Mouse (Mus musculus) right cerebral cortex, postnatal 4 days (tissue): ENCODE data around the gene Recql5.

Source experiments
- DNase-seq: peaks from one replicate; pipeline ENCODE4 v3.0.0-alpha.2; 2022

Recql5 gene

DNA sequence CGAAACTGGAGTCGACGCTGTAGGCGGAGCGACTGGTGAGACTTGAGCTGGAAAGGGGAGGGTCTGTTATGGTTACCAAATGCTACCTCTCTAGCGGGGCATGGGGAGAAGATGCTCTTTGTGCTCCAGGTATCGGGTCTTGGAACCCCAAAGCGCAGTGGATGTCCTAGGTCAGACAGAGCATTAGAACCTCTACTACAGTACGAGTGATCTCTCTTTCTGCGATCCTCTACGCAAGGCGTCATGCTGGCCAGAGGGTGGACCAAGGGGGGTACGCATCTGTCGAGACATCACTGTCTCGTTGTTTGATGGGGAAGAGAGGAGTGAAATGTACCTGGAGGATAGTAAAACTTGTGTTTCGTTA lies 452 bp upstream of the Recql5 start:
- no peak for DNase-seq

DNA sequence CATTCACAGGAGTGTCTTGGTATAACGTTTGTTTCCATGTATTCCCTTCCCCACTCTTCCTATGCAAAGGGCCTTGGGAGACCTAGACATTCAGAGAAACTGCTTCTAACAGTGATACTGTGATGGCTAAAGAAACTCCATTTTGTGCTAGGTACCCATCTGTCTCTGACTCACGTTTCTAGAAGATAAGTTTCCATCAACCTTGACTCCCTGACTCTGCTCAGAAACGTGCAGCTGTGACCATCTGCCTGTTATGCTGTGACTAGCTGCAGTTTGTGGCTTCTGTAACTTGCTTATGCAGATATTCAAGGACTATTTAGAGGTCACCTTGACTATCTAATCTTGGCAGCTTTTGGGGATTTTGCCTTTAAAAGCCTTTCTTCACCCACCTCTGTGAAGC lies 2.0 kb downstream of the Recql5 start:
- no peak for DNase-seq

DNA sequence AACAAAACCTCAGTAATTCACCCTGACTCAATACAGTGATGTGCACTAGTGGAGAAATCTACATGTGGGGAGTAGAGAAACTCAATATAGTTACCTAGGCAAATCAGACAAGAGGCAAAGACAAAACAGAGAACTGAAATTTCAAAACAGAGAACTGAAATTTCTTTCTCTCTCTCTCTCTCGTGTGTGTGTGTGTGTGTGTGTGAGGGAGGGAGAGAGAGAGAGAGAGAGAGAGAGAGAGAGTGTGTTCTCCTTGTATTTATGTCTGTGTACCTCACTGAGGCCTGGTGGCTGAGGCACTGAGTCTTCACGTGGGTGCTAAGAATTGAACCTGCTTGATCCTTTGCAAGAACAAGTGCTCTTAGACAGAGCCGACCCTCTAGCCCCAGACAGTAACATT lies 3.5 kb downstream of the Recql5 start:
- DNase-seq: no peak

DNA sequence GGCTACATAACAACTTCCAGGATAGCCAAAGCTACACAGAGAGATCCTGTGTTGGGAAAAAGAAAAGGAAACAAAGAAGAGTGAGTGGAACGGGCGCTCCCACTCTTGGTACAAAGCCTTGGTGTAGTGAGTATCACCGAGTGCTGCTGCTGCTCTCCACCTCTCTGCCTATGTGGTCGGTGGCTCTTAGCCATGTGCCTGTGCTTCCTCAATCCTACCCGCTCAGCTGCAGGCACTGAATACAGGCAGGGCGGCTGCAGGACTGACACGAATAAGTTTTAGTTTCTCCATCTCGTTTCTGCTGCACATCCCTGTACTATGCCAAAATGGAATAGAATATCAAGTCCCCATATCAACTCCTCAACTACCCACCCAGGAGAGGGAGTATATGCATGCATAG lies 4.2 kb downstream of the Recql5 start:
- no peak for DNase-seq

DNA sequence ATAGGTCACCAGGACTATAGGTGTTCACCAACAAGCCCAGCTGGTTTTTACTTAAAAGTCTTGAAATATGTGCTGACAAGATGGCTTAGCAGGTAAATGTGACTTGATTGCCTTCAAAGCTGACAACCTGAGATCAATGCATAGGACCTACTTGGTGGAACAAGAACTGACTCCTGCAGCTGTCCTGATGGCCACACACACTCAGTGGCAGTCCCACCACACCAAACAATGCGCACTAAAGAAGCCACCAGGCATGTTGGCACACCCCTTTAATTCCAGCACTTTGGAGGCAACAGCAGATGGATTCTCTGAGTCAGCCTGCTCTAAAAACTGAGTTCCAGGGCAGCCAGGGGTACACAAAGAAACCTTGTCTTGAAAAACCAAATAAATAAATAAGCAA lies 11.3 kb downstream of the Recql5 start:
- no peak for DNase-seq

DNA sequence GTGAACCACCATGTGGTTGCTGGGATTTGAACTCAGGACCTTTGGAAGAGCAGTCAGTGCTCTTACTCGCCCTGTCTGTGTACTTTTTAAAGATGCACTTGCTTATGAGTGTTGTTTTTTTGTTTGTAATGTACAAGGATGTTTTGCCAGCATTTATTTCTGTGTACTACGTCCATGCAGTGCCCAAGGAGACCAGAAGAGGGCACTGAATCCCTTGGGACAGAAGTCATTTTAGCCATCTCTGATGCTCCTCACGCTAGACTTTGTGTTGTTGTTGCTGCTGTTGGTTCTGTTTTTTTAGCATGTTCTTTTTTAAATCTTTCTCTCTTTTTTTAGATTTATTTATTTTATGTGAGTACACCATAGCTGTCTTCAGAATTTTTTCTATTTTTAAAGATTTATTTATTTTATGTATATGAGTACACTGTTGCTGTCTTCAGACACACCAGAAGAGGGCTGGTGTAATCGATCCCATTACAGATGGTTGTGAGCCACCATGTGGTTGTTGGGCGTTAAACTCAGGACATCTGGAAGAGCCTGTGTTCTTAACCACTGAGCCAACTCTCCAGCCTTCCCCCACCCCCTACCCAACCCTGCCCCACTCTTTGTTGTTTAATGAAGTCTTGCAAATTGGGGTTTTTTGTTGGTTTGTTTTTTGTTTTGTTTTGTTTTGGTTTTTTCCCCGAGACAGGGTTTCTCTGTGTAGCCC lies 13.0 kb downstream of the Recql5 start:
- DNase-seq: peak; percentile 32

DNA sequence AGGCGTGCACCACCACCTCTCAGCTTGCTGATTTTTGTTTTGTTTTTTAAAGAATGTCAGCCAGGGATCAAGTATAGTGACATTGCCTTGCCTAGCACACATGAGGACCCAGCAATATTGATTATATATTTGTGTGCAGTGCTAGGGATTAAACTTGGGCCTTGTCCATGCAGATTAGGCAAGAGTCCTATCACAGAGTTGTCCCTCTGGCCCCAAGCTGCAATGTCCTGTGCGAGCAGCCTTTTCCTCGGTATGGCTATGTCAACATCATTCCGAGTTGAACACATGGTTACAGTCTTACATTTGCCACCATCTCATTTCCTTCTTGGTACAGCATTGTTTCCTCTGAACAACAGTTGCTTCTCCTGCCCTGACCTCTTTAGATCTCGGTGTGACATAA lies 14.2 kb downstream of the Recql5 start:
- DNase-seq: no peak

DNA sequence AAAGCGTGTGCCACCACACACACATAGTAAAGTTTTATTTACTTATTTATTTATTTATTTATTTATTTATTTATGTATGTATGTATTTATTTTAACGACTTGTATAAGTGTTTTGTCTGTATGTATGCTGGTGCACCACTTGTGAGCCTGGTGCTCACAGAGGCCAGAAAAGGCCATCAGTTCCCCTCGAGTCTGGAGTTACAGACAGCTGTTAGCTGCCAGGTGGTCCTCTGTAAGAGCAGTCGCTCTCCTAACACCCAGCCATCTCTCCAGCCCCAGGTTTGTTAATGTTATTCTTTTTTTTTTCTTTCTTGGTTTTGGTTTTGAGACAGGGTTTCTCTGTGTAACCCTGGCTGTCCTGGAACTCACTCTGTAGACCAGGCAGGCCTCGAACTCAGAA lies 14.6 kb downstream of the Recql5 start:
- no peak for DNase-seq

DNA sequence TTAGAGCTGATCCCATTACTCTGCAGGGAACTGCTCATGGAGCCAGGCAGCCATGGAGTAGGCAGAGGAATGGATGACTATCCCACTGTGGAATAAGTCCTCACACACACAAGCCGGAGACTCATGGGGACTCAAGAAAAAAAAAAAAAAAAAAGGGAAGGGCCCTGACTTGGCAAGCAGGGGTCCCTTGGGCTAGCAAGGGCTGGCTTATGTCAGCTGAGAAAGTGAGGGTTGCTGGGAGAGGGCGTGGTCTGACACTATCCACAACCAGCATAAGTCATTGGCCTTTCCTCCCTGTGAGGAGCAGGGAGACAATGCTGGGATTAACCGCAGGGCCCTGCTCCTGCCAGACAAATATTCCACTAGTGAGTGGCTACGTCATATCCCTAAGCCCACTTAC lies 16.7 kb downstream of the Recql5 start:
- no peak for DNase-seq

DNA sequence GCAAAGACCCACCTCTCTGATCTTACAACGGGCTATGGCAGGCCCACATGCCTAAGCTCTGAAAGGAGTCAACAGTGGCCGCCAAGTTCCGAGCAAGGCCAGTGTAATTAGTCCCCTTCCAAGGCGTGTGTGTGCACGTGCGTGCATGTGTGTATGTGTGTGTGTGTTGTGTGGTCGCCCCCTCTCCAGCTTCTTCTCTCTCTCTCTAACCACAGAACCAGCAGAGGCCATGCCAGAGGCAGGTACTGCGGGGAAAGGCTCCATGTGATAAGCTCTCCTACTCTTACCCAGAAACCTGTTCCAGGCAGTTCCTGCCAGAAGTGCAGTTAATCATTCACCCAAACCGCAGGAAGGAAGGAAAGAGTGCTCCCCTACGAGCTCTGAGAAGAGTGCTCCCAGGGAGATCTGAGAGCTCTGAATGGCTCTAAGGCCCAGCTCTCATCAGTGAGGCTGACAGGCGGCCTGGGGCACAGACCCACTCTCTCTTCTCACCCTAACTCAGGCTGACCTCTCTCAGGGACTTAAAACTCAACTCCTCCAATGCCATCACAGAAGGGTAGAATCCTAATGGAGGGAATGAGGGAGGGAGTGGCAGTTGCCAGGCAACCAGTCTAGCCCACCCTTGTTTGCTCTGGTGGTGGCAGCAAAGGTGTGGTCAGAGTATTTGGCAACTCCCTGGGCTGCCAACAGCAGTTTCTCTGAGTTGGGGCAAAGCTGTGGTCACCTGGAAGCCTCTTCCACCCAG lies 21.5 kb downstream of the Recql5 start, which contains the start of gene Smim6:
Gene Smim6 (plus strand): TSS at position 386 of the 745 bp plus-strand sequence.
- DNase-seq: no peak

DNA sequence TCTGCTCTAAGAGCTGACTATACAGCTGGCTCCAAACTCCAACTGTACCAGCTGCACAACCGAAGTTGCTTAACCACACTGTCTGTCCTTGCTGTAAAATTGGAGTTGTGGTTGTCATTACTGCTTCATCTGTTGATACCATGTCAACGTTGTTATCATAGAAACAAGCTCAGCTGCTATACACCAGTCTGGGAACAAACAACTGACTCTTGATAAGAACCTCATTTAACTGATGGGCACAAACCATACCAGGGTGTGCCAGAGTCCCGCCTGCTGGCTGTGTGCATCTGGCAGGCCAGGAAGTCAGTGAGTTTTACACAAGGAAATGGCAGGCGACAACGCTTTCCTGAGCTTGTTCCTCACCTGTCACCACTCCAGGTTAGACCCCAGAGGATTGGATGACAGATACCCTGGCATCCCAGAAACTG lies 22.1 kb downstream of the Recql5 start:
- DNase-seq: no peak

DNA sequence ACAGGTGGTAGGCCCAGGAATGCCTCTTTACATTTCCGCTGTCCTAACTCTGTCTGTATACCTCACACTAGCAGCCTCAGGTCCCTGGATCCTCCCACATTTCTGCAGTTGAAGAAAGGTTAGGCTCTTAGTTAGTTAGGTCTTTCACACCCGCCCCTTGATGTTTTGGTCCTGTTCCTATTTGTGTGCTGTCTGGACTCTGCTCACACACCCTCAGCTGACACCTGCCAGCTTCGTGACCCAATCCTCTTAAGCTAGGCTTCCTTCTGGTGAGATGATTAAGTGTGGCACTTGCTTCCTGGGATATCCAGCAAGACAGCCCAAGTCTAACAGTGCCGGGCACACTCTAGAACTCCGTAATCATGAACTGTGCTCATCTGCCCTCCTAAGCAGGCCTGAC lies 26.8 kb downstream of the Recql5 start:
- DNase-seq: no peak

DNA sequence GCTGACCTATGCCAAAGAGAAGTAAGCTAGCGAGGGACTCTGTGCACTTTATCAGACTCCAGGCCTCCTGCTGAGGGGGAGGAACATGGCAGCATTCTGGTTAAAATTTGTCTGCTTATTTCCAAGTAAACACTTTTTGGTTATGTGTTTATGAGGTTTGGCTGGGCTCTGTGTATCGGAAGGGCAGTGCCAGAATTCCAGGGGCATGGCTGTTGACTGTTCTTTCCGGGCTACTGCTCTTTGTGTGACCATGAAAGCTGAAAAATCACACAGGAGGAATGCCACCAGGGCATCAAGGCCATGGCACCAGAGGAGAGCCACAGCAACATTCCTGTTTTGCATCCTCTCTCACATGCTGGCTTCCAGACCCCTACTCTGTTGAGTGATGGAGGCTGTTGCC lies 27.2 kb downstream of the Recql5 start:
- no peak for DNase-seq

DNA sequence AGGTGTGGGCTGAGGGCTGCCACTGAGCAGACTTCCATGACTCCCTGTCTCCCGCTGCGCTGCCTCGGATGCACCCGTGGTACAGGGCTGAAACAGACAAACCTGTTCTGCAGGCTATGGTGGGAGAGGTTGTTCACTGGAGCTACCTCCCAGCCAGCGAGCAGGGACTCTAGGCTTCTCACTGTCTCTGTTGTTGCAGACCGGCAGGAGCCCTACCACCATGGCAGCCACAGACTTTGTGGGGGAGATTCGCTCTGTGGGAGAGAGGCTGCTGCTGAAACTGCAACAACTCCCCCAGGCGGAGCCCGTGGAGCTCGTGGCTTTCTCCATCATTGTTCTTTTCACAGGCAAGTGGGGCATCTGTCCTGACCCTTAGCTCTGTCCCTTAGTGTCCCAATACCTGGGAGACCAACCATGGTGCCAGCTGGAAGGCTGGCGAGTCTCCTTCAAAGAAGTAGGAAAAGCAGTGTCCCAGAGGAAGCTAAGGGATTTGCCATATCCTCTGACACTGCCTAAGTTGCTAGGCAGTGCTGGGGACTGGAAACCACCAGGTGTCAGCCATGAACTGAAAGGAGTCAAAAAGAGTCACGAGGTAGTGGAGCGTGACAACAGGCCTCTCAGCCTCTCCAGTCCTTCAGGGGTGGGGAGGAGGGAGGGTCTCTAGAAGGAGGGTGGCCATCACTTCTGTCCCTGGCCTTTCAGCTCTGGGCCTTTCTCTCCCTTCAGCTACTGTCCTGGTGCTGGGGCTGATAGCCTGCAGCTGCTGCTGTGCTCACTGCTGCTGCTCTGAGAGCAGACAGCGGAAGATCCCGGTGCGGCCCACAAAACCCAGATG lies 28.1 kb downstream of the Recql5 start:
- DNase-seq: no peak

DNA sequence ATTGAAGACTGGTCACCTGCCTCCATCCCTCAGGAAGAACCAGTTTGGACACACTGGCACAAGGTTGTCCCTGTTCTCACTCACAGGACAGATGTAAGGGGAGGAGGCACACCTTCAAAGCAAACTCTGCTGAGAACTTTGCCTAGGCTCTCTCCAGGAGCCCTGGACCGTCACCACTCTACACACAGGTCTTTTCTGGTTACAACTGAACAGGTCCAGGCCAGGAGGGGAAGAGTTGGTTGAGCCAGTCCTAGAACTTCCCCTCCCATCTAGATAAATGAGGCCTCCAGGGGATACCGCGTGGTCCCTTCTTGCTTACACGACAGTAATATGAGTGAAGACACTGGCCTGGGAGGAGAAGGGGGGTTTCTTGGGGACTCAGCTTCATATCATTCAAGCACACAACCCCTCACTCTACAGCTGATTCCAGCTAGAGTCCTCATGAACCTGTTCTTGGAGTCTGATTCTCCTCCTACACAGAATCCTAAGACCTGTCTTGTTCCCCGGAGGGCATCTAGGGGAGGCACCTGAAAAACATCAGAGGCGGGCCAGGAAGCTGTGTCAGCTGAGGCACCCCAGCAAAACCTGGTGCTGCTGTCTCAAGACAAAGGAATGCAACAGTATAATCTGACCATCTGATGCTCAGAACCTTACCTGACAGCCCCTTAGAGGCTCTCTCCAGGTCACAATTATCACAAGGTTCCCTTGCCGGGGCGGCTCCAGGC lies 28.9 kb downstream of the Recql5 start:
- DNase-seq: no peak

DNA sequence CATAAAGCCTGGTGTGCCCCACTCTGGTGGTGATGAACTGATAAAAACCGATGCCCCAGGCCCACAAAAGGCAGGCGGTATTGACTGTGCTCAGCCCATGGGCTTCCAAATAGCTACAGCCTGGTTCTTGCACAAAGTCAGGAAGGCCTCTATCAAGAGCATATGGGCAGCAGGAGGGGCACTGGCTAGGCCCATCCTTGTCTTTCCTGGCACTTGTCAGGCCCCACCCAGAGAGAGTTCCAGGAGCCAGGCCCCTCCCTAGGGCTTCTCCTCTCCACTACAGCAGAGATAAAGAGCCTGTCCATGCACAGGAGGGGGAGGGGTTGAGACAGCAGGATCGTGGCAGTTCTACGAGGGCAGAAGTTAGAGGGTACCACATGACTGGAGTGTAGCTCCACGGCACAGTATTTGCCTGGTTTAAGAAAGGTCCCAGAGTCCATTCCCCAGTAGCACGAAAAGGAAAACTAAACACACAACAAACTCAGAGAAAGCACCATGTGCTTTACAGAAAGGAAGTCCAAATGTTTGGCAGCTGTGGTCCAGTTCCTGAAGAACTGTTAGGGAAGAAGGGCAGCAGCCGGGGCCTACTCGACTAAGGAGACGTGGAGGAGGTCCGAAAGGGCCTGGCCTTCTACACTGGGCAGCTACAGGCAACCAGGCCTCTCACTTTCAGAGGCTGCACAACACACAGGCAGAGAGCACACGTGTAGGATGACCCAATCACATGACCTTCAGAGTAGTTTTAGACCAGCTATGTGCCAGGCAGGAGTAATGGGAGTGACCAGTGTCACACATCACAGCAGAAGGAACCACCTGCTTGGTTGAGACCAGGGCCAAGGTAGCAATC lies 29.7 kb downstream of the Recql5 start:
- no peak for DNase-seq

DNA sequence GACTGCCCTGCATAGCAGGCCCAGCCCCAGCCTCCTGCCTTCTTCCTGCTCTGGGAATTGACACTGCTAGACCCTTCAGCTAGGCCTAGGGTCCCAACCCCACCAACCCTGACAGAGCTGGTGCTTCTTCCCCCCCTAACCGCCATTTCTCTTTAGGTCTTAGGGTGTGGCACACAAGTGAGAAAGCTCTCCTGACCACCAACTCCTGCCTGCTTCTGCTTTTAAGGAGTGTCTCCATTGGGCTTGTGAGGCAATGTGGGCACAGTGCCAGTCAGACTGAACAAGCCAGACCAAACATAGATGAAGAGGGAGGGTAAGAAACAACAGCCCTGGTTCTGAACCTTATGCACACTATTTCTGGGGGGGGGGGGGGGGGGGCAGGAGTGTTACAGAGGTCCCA lies 30.4 kb downstream of the Recql5 start:
- DNase-seq: no peak

DNA sequence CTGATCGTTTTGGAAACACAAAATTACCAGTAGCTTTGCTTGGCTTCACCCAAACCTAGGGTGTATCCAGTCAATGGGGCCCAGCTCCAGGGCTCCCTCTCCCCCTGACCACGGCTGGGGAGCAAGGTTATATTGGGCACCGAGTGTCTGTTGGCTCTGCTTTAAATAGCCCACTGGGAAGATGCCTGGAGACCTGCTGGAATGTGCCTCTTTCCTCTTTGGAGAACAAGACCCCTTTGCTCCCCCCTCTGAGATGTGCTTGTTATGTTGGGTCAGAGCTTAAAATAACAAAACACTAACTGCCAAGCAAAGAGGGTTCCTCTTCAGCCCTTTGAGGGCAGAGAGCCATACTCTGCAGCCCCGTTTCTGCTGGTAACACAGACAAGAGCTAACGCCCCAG lies 31.1 kb downstream of the Recql5 start:
- no peak for DNase-seq

DNA sequence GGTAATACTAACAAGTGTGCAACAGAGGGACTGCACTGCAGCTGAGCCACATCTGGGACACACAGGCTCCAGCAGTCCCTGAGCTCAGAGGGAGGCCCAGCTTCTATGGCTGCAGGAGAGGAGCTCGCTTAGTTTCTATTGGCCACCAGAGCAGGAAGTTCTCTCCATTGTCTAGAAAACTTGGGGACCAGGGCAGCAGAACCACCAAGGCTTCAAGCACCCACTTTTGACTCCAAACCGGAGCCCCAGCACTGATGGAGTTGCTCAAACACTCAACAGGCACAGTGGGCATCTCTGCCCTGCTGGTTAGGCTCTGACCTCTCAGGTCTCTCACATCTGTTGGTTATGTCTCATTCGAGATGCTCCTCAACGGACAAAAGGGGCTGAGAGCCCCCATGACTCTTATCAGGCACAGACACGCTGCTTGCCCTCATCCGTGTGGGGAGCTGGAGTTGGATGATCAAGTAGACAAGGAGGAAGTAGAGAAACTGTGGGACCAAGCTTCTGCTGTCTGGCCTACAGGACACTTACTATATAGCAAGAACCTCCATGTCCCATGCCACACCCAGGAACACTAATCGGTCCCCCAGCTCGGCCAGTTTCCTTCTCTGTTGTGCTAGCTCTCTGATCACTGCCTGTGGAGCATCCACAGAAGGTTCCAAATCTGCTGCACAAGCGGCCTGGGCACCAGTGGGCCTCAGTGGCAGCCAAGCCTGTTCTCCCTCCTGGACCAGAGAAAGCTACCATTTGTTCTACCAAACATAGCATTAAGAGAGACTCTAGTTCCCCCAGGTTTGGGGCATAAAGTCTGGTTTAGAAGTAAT lies 31.7 kb downstream of the Recql5 start:
- no peak for DNase-seq

DNA sequence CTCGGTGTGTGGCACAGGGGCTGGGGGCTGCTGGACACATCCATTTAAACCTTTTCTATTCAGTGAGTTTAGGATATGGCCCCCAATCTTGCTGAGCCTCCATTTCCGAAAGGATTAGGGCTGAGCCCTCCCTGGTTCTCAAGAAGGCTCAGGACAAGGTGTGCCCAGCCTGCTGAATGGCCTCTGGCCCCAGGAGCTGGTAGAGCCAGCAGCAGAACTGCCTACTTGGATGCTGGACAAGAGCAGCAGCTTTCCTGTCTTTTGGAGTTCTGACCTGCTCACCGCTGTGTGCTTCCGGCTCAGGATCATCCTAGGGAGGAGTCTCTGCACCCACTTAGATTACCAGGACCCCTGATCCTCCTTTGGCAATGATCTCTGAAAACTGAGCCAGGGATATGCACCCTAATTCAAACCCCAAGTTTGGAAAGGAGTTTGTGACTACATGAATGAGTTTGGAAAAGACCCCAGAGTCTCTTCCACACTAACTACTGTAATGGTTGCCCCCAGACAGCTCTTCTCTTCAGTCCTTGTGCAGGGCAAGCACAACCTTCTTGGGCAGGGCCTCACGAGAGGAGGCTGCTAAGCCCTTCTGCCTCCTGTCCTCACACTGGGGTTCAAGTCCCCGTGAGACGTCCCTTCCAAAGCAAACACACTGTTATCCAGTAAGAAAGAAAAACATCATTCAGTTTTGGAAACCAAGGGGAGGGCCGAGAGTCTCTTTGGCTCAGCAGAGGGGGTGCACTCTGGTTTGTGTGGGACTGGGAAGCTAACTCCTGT lies 32.5 kb downstream of the Recql5 start:
- DNase-seq: no peak
